Mouse (Mus musculus) kidney, adult 9 months (tissue): Measurements from ENCODE around the gene Icam1.
"Not testable (repeated sequence)": the region's sequence is repeated elsewhere in the genome, so short reads cannot be mapped to it uniquely, and the experiment has no call there.

ENCODE experiments used
- DNase-seq: peaks from one replicate; pipeline ENCODE4 v3.0.0; 2022

Gene Icam1

DNA sequence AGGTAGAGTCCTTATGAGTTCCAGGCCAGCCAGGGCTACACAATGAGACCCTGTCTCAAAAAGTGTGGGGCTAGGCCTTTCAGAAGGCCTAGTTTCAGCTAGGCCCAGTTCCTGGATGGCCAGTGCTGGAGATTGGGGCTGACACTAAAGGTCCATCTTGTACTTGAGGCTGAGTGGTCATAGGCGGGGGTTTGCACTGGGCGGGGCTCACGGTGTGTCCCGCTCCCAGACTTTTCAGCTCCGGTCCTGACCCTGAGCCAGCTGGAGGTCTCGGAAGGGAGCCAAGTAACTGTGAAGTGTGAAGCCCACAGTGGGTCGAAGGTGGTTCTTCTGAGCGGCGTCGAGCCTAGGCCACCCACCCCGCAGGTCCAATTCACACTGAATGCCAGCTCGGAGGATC lies 11.1 kb downstream of the Icam1 start:
- no peak for DNase-seq

- no peak for DNase-seq
These were observed 12.0 kb downstream of the Icam1 start for GRCm38 (mm10) chr9:21027774-21028290.

- no peak for DNase-seq
These were observed 12.8 kb downstream of the Icam1 start for GRCm38 (mm10) chr9:21028560-21029110.

DNA sequence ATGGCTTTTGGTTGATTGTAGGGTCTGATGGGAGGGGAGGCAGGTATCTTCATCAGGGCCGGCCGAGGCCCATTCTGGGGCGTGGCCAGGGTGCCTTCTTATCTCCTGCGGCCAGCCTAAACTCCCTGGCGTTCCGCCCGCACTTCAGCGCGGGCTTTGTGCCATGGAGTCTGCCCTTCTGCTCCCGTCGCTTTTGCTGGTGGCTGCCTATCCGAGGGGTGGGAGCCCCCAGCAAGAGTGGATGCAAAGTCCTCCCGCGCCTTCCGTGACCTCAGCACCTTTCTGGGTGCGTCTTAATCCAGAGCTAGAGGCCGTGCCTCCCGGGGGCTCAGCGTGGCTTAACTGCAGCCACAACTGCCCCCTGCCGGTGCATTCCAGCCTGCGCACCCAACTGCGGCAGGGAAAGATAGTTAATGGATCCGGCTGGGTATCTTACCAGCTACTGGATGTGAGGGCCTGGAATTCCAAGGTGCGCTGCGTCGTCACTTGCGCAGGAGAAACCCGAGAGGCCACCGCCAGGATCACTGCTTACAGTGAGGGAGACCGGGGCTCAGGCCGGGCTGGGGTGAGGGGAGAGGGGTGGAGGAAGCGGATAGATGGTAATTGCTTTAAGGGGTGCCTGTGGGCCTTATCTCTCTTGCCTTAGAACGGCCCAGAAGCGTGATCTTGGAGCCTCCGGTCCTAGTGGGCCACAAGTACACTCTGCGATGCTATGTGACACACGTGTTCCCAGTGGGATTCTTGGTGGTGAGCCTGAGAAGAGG lies 13.7 kb downstream of the Icam1 start, which contains the start of gene Icam4:
TSS of gene Icam4 (plus strand) at position 83 of the 764 bp plus-strand sequence.
- DNase-seq, result peak; percentile 87

DNA sequence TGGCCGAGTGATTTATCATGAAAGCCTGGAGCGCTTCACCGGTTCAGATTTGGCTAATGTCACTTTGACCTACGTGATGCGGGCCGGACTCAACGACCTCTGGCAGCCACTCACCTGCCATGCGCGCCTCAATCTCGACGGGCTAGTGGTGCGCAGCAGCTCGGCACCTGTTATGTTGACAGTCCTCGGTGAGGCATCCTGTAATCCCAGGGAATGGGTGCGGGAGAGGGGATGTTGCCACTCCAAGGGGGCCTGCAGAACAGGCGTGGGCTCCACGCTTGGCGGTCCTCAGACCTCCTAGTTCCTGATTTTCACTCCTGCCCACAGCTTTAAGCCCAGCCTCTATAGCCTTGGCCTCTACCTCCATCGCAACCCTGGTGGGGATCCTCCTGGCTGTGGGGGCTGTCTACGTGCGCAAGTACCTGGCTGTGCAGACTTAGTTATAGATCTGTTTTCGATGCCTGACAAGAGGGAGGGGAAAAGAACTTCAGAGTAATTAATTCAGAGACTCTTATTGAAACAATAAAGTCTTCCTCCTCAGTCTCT lies 14.3 kb downstream of the Icam1 start:
- DNase-seq, result no peak

DNA sequence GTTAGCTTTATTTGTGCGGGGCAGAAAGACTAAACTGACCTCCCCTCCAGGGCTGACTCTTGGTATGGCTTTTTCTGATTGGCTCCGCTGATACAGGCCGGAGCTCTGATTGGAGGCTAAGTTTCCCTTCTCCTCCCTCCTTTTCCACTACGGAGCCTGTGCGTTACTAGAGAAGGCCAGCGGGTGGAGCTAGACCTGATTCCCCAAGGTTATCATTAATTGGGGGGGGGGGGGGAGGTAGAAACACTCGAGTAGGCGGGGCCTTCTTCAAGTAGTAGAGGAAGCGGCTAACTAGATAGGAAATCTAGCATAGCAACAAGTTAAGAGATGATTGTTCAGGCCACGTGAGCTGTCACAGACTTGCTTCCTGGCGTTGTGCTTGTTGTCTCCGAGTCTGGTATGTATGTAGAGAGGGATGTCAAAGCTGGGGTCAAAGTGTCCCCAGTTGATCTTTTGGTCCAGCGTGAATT lies 15.0 kb downstream of the Icam1 start:
- DNase-seq, result peak; percentile 96

DNA sequence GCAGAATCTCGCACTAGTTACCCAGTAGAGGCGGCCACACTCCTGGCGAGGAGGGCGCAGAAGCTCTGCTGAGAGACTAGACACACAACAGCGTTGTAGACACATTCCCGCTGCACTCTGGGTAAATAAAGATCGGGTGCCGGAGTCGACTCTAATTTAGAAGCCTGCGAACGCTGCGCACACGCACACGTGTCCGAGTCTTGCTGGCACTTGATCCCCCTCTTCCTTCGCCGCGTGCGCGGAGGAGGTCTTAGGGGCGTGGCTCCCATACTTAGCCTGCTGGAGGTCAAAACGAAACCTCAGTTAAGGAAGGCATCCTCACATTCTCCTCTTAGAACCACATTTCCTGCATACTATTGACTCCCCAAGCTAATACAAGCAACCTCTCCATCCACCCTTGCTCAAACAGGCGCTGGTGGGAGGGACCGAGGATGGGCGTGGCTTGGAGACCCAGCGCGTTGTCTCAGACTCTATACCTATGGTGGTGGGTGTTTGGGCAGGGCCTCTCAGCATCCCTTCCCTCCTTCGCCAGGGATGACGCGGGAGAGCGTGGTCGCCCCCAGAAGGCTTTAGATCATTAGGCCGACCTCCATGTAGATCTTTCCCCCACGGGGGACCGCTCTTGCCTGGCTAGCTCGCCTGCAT lies 15.6 kb downstream of the Icam1 start:
- DNase-seq, result peak; percentile 66

DNA sequence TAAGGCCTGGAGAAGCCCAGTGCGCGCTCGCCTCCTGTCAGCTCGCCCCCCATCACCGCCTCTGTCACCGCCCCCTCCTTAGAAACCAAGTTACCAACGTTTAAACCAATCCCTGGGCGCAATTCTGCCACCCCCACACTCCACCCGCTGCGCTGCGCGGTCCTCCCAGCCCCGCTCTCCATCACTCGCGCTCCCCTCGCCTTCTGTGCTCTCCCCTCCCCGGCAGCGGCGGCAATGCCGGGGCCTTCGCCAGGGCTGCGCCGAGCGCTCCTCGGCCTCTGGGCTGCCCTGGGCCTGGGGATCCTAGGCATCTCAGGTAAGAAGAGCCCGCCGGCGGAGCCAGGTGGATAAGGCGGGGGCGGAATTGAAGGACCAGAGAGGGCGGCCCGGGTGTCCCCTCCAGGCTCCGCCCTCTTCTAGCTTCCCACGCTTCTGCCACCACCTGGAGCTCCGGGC lies 16.1 kb downstream of the Icam1 start, which contains the start of gene Icam5:
TSS of gene Icam5 (plus strand) at position 178 of the 456 bp plus-strand sequence.
- peak; percentile 19 for DNase-seq

GRCm38 (mm10) chr9:21032491-21032890 lies 16.7 kb downstream of the Icam1 start:
- no peak for DNase-seq

DNA sequence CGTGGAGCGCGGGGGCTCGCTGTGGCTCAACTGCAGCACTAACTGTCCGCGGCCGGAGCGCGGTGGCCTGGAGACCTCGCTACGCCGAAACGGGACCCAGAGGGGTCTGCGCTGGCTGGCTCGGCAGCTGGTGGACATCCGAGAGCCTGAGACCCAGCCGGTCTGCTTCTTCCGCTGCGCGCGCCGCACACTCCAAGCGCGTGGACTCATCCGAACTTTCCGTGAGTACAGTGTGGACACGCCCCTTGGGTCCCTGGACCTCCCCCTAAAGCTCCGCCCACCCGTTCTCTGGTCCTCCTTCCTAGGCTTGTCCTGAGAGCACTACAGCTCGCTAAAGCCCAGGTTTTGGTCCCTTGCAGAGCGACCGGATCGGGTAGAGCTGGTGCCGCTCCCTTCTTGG lies 17.4 kb downstream of the Icam1 start:
- DNase-seq, result peak; percentile 94

GRCm38 (mm10) chr9:21034481-21035085 lies 18.8 kb downstream of the Icam1 start:
- peak; percentile 34 for DNase-seq

- DNase-seq, result peak; percentile 21
These were observed 19.8 kb downstream of the Icam1 start for GRCm38 (mm10) chr9:21035586-21035985.

- DNase-seq, result no peak
These were observed 20.4 kb downstream of the Icam1 start for GRCm38 (mm10) chr9:21036161-21036560.

- DNase-seq, result no peak
These were observed 20.9 kb downstream of the Icam1 start for GRCm38 (mm10) chr9:21036666-21037065.

DNA sequence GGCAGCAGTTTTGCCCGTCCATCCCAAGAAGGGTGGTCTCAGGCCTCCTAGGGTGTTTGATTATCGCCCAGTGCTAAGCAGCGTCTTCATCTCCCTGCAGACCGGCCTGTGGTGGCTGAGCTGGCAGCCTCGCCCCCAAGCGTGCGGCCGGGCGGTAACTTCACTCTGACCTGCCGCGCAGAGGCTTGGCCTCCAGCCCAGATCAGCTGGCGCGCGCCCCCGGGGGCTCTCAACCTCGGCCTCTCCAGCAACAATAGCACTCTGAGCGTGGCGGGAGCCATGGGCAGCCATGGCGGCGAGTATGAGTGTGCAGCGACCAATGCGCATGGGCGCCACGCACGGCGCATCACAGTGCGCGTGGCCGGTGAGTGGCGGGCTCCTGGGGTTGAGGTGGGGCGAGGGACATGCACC lies 21.7 kb downstream of the Icam1 start:
- DNase-seq, result peak; percentile 15

DNA sequence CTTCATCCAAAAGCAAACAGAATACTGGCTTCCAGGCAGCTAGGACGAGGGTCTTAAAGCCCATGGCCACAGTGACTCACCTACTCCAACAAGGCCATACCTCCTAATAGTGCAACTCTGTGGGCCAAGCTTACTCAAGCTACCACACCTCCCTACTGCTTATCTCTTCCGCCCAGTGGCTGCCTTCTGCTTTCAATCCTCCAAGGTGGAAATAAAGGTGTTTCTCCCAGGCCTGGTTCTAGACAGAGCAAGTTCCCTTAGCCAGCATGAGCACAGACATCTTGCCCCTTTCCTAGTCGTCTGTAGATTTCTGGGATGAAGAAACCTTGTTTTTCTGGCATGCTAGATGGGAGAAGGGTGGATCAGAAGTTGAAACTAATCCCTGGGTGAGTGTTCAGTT lies 24.0 kb downstream of the Icam1 start:
- no peak for DNase-seq

DNA sequence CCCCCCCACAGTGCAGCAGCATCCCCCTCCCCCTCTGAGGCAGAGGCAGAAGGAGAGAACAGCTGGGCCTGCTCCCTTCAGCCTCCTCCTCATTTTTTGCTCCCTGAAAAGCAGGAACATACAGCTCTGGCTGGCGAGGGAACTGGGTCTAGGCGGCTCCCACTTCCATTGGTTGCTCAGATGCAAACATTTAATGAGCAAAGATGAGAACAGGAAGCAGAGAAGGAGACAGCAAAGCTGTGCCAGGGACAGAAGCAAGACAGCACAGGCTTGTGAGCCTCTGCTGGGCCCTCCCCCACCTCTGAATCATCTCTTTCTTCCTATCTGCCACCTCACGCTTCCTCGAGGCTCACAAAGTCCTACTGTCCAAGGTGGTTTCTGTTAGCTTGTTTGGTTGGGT lies 25.5 kb downstream of the Icam1 start:
- no peak for DNase-seq

- no peak for DNase-seq
These were observed 27.8 kb downstream of the Icam1 start for GRCm38 (mm10) chr9:21043563-21043962.

- not testable (repeated sequence) for DNase-seq
These were observed 29.0 kb downstream of the Icam1 start for GRCm38 (mm10) chr9:21044785-21045184.

- no peak for DNase-seq
These were observed 29.4 kb downstream of the Icam1 start for GRCm38 (mm10) chr9:21045235-21045634.

- no peak for DNase-seq
These were observed 35.8 kb downstream of the Icam1 start for GRCm38 (mm10) chr9:21051578-21051977.

- no peak for DNase-seq
These were observed 47.1 kb downstream of the Icam1 start for GRCm38 (mm10) chr9:21062928-21063327.
